Mouse (Mus musculus) hindbrain, embryonic 14.5 days (tissue): ENCODE results near the gene Klk13. TPM values are rescaled to one million over a fixed set of nuclear protein-coding genes. Genes with fewer than 3 reads are reported as not detected.
"Not testable (repeated sequence)": the region's sequence is repeated elsewhere in the genome, so short reads cannot be mapped to it uniquely, and the experiment has no call there.

Experiments used
- ATAC-seq: fragments of 200-750 bp; cut with Nextera tagmentation; 2 replicates; pipeline ENCODE4 v1.8.0; 2017; ENCODE audit warnings: moderate number of reproducible peaks, mild to moderate bottlenecking, moderate TSS enrichment, moderate library complexity; ENCODE audit not compliant: low FRiP score
- DNase-seq: peaks from one replicate; pipeline ENCODE4 v3.0.0-alpha.2; 2015; ENCODE audit warnings: low spot score
- H3K27ac ChIP-seq: fragments of 300-500 bp; sonication (generic); 2 replicates; pipeline ENCODE4 v1.5.1; 2014; ENCODE audit warnings: mild to moderate bottlenecking, moderate library complexity
- H3K27me3 ChIP-seq: fragments of 300-500 bp; sonication (generic); 2 replicates; pipeline ENCODE4 v1.6.1; 2014; ENCODE audit warnings: mild to moderate bottlenecking, low read length, mixed read lengths; ENCODE audit not compliant: control insufficient read depth, insufficient read depth
- H3K36me3 ChIP-seq: fragments of 300-500 bp; sonication (generic); replicated peaks from 2 replicates; pipeline ENCODE4 v1.6.1; 2014; ENCODE audit not compliant: control insufficient read depth, insufficient read depth
- H3K4me1 ChIP-seq: fragments of 300-500 bp; sonication (generic); replicated peaks from 2 replicates; pipeline ENCODE4 v1.6.1; 2014; ENCODE audit warnings: antibody characterized with exemption, low read length, mixed read lengths; ENCODE audit not compliant: control insufficient read depth, insufficient read depth
- H3K4me2 ChIP-seq: fragments of 300-500 bp; sonication (generic); replicated peaks from 2 replicates; pipeline ENCODE4 v1.6.1; 2014; ENCODE audit warnings: mild to moderate bottlenecking, moderate library complexity
- H3K4me3 ChIP-seq: fragments of 300-500 bp; sonication (generic); replicated peaks from 2 replicates; pipeline ENCODE4 v1.5.1; 2014; ENCODE audit warnings: mild to moderate bottlenecking, low read length
- H3K9ac ChIP-seq: fragments of 300-500 bp; sonication (generic); 2 replicates; pipeline ENCODE4 v1.6.1; 2014
- H3K9me3 ChIP-seq: fragments of 300-500 bp; sonication (generic); 2 replicates; pipeline ENCODE4 v1.6.1; 2016; ENCODE audit warnings: low read length; ENCODE audit not compliant: control insufficient read depth
- WGBS: fragments of 180-500 bp; shearing (Covaris S2); extraction: QIAGEN DNeasy Blood & Tissue Kit; methylation state at CpG from one replicate; pipeline ENCODE4 v1.1.7; 2014; 5-methylcytosine and 5-hydroxymethylcytosine counted together
- polyA plus RNA-seq: library from polyadenylated mRNA; unstranded; fragments of >200 nt; fragmentation: Nextera tagmentation; extraction: Ambion mirVana; gene quantifications from 2 replicates; pipeline ENCODE4 v1.2.1, GENCODE M21; 2014

Klk13 gene
- polyA plus RNA-seq, 1 experiment from 2014 or later, result not detected

DNA sequence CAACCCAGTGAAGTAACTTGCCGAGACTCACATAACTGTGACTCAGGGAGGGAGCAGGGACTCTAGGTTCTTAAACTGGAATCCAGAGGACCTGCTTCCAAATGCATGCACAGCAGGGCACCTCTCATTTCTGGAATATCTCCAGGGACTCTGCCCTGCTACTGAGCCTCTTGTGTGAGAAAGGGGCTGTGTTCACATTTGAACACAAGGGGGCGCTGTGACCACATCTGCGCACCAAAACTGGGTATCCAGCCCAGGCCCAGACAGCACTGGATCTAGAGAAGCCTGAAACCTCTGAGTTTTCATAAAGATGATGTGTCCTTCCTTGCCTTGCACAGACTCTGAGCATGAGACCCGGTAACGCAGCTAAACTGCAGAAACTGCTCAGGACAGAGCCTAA is 31.4 kb upstream of the Klk13 start:
- Histone ChIP-seq H3K4me1 (no peaks in the 10 kb centered on the region), H3K27ac (no peak overlapping the region), H3K9ac (no peak overlapping the region), H3K4me2 (no peak overlapping the region), H3K4me3 (no peak overlapping the region), H3K9me3 (no peaks in the 10 kb centered on the region), H3K27me3 (no peaks in the 10 kb centered on the region), H3K36me3 (peaks cover 27% of the 10 kb centered on the region)
- ATAC-seq (0 out of 2 replicates have a peak, but pooled peaks have one; percentile 24), DNase-seq (peak; percentile 74)
- WGBS, result 18% methylated on average over 5 of the region's 5 CpGs

- H3K36me3 ChIP-seq, result peaks cover 11% of the 10 kb centered on the region
- not testable (repeated sequence) for H3K4me1 ChIP-seq, DNase-seq, H3K9ac ChIP-seq, H3K9me3 ChIP-seq, H3K27ac ChIP-seq, ATAC-seq, H3K27me3 ChIP-seq, H3K4me2 ChIP-seq, H3K4me3 ChIP-seq
- WGBS, result 21% methylated on average over 1 of the region's 1 CpGs
These were observed 29.9 kb upstream of the Klk13 start for GRCm38 (mm10) chr7:43682511-43682910.

GRCm38 (mm10) chr7:43685088-43685487 is 27.3 kb upstream of the Klk13 start:
- Histone ChIP-seq H3K4me3 (no peak overlapping the region), H3K4me2 (no peak overlapping the region), H3K36me3 (no peaks in the 10 kb centered on the region), H3K27ac (no peak overlapping the region), H3K4me1 (no peaks in the 10 kb centered on the region), H3K9me3 (no peaks in the 10 kb centered on the region), H3K27me3 (no peaks in the 10 kb centered on the region), H3K9ac (no peak overlapping the region)
- DNase-seq, result no peak
- ATAC-seq, result no peak
- WGBS, result 85% methylated on average over 7 of the region's 7 CpGs

DNA sequence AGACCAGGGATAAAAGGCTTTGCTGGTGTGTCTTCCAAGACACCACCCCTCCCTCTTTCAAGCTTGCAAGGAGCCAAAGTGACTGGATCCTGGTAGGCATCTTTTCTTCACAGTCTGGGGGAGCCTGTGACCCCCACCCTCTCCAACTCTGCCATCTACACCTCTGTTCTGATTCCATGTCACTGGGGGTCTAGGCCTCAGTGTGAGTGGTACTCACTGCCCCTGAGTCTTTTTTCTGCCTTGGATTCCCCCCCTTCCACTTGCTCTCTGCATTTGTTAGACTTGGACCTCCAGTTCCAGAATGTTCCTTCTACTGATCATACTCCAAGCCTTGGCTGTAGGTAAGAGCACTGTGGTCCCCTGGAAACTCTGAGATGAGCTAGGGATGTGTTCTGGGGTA is 22.2 kb upstream of the Klk13 start, which contains the start of gene Klk14:
Gene Klk14 (plus strand): TSS at position 301 of the 400 bp plus-strand sequence.
- ATAC-seq, result no peak
- DNase-seq, result no peak
- H3K36me3 ChIP-seq, result no peaks in the 10 kb centered on the region
- no peaks in the 10 kb centered on the region for H3K4me1 ChIP-seq
- H3K9me3 ChIP-seq, result no peaks in the 10 kb centered on the region
- H3K27ac ChIP-seq, result no peak within 1 kb of the TSS
- H3K4me2 ChIP-seq, result no peak within 1 kb of the TSS
- no peak within 1 kb of the TSS for H3K9ac ChIP-seq
- H3K4me3 ChIP-seq, result no peak within 1 kb of the TSS
- H3K27me3 ChIP-seq, result no peaks in the 10 kb centered on the region

- Histone ChIP-seq H3K27me3 (no peaks in the 10 kb centered on the region), H3K27ac (no peak overlapping the region), H3K36me3 (no peaks in the 10 kb centered on the region), H3K4me1 (no peaks in the 10 kb centered on the region), H3K9ac (no peak overlapping the region), H3K9me3 (no peaks in the 10 kb centered on the region), H3K4me2 (no peak overlapping the region), H3K4me3 (no peak overlapping the region)
- WGBS, result 92% methylated on average over 3 of the region's 3 CpGs
- ATAC-seq (no peak), DNase-seq (no peak)
These were observed 2.3 kb upstream of the Klk13 start for GRCm38 (mm10) chr7:43710031-43710430.

GRCm38 (mm10) chr7:43712917-43713316 is 550 bp downstream of the Klk13 start:
- Histone ChIP-seq H3K27ac (no peak overlapping the region), H3K36me3 (no peaks in the 10 kb centered on the region), H3K4me2 (no peak overlapping the region), H3K9me3 (no peaks in the 10 kb centered on the region), H3K9ac (no peak overlapping the region), H3K27me3 (no peaks in the 10 kb centered on the region), H3K4me1 (no peaks in the 10 kb centered on the region), H3K4me3 (no peak overlapping the region)
- 9% methylated on average over 9 of the region's 9 CpGs for WGBS
- no peak for ATAC-seq
- no peak for DNase-seq

GRCm38 (mm10) chr7:43713741-43714351 is 1.5 kb downstream of the Klk13 start:
- no peaks in the 10 kb centered on the region for H3K36me3 ChIP-seq
- WGBS, result 8% methylated on average over 19 of the region's 19 CpGs
- H3K4me2 ChIP-seq, result 0 out of 2 replicates have a peak overlapping the region, but pooled peaks have one; percentile 12
- DNase-seq, result no peak
- no peak overlapping the region for H3K4me3 ChIP-seq
- H3K27me3 ChIP-seq, result no peaks in the 10 kb centered on the region
- no peak for ATAC-seq
- no peak overlapping the region for H3K9ac ChIP-seq
- H3K9me3 ChIP-seq, result no peaks in the 10 kb centered on the region
- no peak overlapping the region for H3K27ac ChIP-seq
- no peaks in the 10 kb centered on the region for H3K4me1 ChIP-seq

- DNase-seq, result peak; percentile 26
- H3K9ac ChIP-seq, result no peak overlapping the region
- no peaks in the 10 kb centered on the region for H3K9me3 ChIP-seq
- H3K4me3 ChIP-seq, result no peak overlapping the region
- no peak overlapping the region for H3K27ac ChIP-seq
- no peak overlapping the region for H3K4me2 ChIP-seq
- no peak for ATAC-seq
- no peaks in the 10 kb centered on the region for H3K27me3 ChIP-seq
- no peaks in the 10 kb centered on the region for H3K4me1 ChIP-seq
- H3K36me3 ChIP-seq, result no peaks in the 10 kb centered on the region
- 37% methylated on average over 1 of the region's 1 CpGs for WGBS
These were observed 35.4 kb downstream of the Klk13 start for GRCm38 (mm10) chr7:43747788-43748187.

- 74% methylated on average over 2 of the region's 2 CpGs for WGBS
- no peak for DNase-seq
- Histone ChIP-seq H3K36me3 (no peaks in the 10 kb centered on the region), H3K9me3 (no peaks in the 10 kb centered on the region), H3K27ac (no peak overlapping the region), H3K4me2 (no peak overlapping the region), H3K4me3 (no peak overlapping the region), H3K4me1 (no peaks in the 10 kb centered on the region), H3K27me3 (no peaks in the 10 kb centered on the region), H3K9ac (no peak overlapping the region)
- no peak for ATAC-seq
These were observed 40.4 kb downstream of the Klk13 start for GRCm38 (mm10) chr7:43752806-43753205.

DNA sequence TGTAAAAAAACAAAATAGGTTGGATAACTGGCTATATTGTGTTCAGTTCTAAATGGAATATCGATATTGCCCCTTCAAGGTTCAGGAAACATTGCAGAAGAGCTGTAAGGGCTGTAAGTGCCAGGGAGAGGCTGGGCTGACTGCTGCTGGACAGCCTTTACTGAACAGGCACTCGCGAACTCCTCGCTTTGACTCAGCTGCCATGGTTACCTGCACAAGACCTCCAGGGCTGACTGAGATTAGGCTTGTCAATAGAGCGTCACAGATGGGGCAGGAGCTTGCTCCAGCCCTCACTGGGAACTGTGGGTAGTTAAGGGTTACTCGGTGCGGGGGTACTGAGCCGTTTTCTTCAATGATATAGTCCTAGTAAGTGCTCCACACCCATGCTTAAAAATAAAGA is 54.1 kb downstream of the Klk13 start:
- H3K36me3 ChIP-seq, result no peaks in the 10 kb centered on the region
- DNase-seq (no peak), ATAC-seq (no peak)
- 45% methylated on average over 8 of the region's 8 CpGs for WGBS
- H3K27me3 ChIP-seq, result no peaks in the 10 kb centered on the region
- no peaks in the 10 kb centered on the region for H3K9me3 ChIP-seq
- no peak overlapping the region for H3K27ac ChIP-seq
- no peak overlapping the region for H3K9ac ChIP-seq
- no peaks in the 10 kb centered on the region for H3K4me1 ChIP-seq
- H3K4me2 ChIP-seq, result no peak overlapping the region
- no peak overlapping the region for H3K4me3 ChIP-seq
